ENCODE assay signal across 20 mouse cellular contexts in the genomic region with DNA sequence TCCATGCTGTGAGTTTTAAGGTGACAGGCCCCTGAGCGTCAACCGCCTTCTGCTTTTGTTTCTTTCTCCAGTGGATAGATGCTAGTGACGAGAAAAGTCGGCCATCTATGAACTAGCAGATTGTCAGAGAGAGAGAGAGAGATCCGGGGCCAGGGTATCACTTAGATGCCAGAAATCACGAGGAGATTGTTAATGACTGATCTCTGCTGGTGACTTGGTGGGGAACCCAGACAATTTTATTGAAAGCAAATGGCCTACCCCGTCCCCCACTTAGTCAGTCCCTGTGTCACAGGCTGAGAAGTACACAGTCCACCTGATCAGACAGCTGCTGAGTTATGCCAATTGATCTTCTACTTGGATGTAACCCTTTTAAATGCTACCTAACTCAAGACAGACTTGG. TPM values are rescaled to one million over a fixed set of nuclear protein-coding genes. Genes with fewer than 3 reads are reported as not detected.
DNase-seq lines count a peak whose midpoint lies in the region.
"Had no signal": no experiment of that assay in that cellular context is flagged by ENCODE, and none has a peak within 500 bp of the region (broad histone marks: within the 10 kb centered on the region; RNA-seq: fewer than 3 reads in every experiment).

No protein-coding gene starts in this region.

- intact Hi-C loops in heart, postnatal 14 days (cut with DNase I), result no loop called here

- peak; percentile 69 to 74 for DNase-seq in cerebellum, postnatal 10 days
- DNase-seq in cerebellum, adult 9-11 months, result no peak
- peak; percentile 53 to 55 for DNase-seq in cerebellum, postnatal 14 days
- DNase-seq in cerebellum, postnatal 36 days, result no peak
- peak; percentile 43 for DNase-seq in heart, adult 11 months
- no peak for DNase-seq in heart, postnatal 14 days
- DNase-seq: adrenal gland, adult 2 months; adrenal gland, adult 8-10 months; adrenal gland, postnatal 10 days; adrenal gland, postnatal 14 days; adrenal gland, postnatal 25 days; adrenal gland, postnatal 36 days; B cell, adult 2 months; cerebellum, adult 11 months; cerebellum, adult 11-12 months; cerebellum, adult 18-20 months had no signal

RNA-seq across cellular contexts. Expression of a gene that starts 9.9 kb away (rescaled TPM):
- total RNA-seq in heart, postnatal 14 days (2021), result not detected
- total RNA-seq: adrenal gland, adult 18-20 months; adrenal gland, adult 8-10 months; adrenal gland, postnatal 14 days; adrenal gland, postnatal 25 days; adrenal gland, postnatal 36 days; CH12.LX; MEL had no signal

RNA-seq across cellular contexts. Expression of a gene that starts 37.9 kb away (rescaled TPM):
- total RNA-seq in heart, postnatal 14 days (2021), result 10 to 100 TPM; 14.1 to 16.1 TPM
- total RNA-seq: CH12.LX, ES-E14, MEL had no signal

Comparison
In these comparisons a context has a peak if more than half of its experiments do, and no peak if none do; other contexts are left out.
1. DNase-seq: peak in cerebellum, postnatal 10 days (2 of 2), cerebellum, postnatal 14 days (2 of 2) and heart, adult 11 months (single experiment); none in cerebellum, adult 9-11 months (single experiment), cerebellum, postnatal 36 days (0 of 2) and heart, postnatal 14 days (0 of 2).